Mouse (Mus musculus) hindbrain, postnatal 0 days (tissue): ENCODE measurements around the gene Apba2. TPM values are rescaled to one million over a fixed set of nuclear protein-coding genes. Genes with fewer than 3 reads are reported as not detected.

ENCODE experiments used
- ATAC-seq: fragments of 200-750 bp; cut with Nextera tagmentation; 2 replicates; pipeline ENCODE4 v1.8.0; 2017; ENCODE audit warnings: mild to moderate bottlenecking, moderate TSS enrichment, moderate library complexity
- DNase-seq: peaks from one replicate; pipeline ENCODE4 v3.0.0-alpha.2; 2015; ENCODE audit warnings: low spot score
- H3K27ac ChIP-seq: fragments of 300-500 bp; sonication (generic); 2 replicates; pipeline ENCODE4 v1.5.1; 2014; ENCODE audit warnings: mild to moderate bottlenecking
- H3K27me3 ChIP-seq: fragments of 300-500 bp; sonication (generic); 2 replicates; pipeline ENCODE4 v1.6.1; 2014; ENCODE audit warnings: low read length, mixed read lengths; ENCODE audit not compliant: insufficient read depth
- H3K36me3 ChIP-seq: fragments of 300-500 bp; sonication (generic); 2 replicates; pipeline ENCODE4 v1.6.1; 2014; ENCODE audit warnings: low read length, mixed read lengths; ENCODE audit not compliant: insufficient read depth
- H3K4me1 ChIP-seq: fragments of 300-500 bp; sonication (generic); 2 replicates; pipeline ENCODE4 v1.6.1; 2014; ENCODE audit warnings: antibody characterized with exemption, low read length, mixed read lengths; ENCODE audit not compliant: insufficient read depth
- H3K4me2 ChIP-seq: fragments of 300-500 bp; sonication (generic); 2 replicates; pipeline ENCODE4 v1.6.1; 2014; ENCODE audit warnings: low read depth, mild to moderate bottlenecking, low read length, moderate library complexity, mixed read lengths
- H3K4me3 ChIP-seq: fragments of 300-500 bp; sonication (generic); 2 replicates; pipeline ENCODE4 v1.5.1; 2014; ENCODE audit warnings: low read length
- H3K9ac ChIP-seq: fragments of 300-500 bp; sonication (generic); replicated peaks from 2 replicates; pipeline ENCODE4 v1.6.1; 2014; ENCODE audit warnings: mild to moderate bottlenecking, low read length, moderate library complexity, mixed read lengths
- H3K9me3 ChIP-seq: fragments of 300-500 bp; sonication (generic); 2 replicates; pipeline ENCODE4 v1.6.1; 2016; ENCODE audit warnings: low read length, mixed read lengths
- CTCF ChIP-seq: IDR thresholded peaks from 2 replicates; pipeline ENCODE4 v1.5.1; 2016; ENCODE audit warnings: antibody characterized with exemption, control low read depth, low read depth
- WGBS: fragments of 180-500 bp; shearing (Covaris S2); extraction: QIAGEN DNeasy Blood & Tissue Kit; methylation state at CpG from one replicate; pipeline ENCODE4 v1.1.7; 2014; 5-methylcytosine and 5-hydroxymethylcytosine counted together
- polyA plus RNA-seq: library from polyadenylated mRNA; unstranded; fragments of >200 nt; fragmentation: Nextera tagmentation; extraction: Ambion mirVana; gene quantifications from 2 replicates; pipeline ENCODE4 v1.2.1, GENCODE M21; 2015
- total RNA-seq: library from RNA; depleted of rRNA; stranded (reverse); fragments of >200 nt; gene quantifications from 2 replicates; pipeline ENCODE4 v1.2.3, GENCODE M21; 2014

Gene Apba2
- total and polyA plus RNA-seq, 2 experiments from 2014 or later = 180 to 474 TPM

DNA sequence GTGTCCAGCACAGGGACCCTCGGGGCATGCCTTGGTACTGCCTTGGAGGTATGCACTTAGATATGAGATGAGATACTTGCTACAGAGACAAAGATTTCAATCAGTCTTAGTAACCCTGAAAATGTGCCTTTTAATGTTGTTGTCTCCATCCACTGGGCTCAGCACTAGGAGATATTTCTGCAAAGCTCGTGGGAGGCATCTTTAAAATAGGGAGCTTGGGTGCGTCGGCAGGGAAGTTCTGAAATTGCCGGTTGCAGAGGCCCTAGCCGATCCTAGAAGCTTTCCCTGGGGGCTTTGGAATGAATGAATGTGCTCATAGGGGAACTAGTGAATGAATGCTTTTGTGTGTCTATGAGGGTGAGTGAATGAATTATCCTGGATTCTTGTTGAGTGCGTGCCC, 242.1 kb downstream of the Apba2 start:
- H3K4me2 ChIP-seq = no peak overlapping the region
- H3K9ac ChIP-seq = no peak overlapping the region
- 89% methylated on average over 7 of the region's 7 CpGs for WGBS
- no peaks in the 10 kb centered on the region for H3K9me3 ChIP-seq
- no peaks in the 10 kb centered on the region for H3K4me1 ChIP-seq
- no peak for DNase-seq
- no peak overlapping the region for H3K27ac ChIP-seq
- no peak overlapping the region for H3K4me3 ChIP-seq
- no peak for ATAC-seq
- no peaks in the 10 kb centered on the region for H3K27me3 ChIP-seq
- TF ChIP-seq CTCF = no peak
- H3K36me3 ChIP-seq = peaks cover 32% of the 10 kb centered on the region; the same call in 1 of the 2 replicates

DNA sequence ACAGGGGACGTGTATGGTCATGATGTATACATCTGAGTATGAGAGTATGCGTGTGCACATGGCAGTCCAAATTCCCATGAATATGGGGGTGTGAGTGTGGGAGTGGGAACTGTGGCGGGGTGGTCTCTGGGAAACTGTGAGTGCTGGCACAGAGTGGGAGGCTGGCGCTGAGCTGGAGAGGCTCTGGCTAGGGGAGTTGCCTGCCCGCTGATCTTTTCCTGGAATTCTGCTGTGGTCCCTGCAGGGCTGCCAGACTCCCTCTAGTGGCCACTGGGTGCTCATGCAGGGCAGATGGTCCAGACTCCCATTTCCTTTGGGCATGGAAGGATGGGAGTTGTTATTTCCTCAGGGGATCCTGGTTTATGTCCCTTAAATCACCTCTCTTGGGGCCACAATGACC, 250.0 kb downstream of the Apba2 start:
- H3K27ac ChIP-seq = no peak overlapping the region
- H3K4me3 ChIP-seq = no peak overlapping the region
- 26% methylated on average over 4 of the region's 5 CpGs for WGBS
- H3K4me2 ChIP-seq = no peak overlapping the region
- peaks cover 12% of the 10 kb centered on the region; the same call in 1 of the 2 replicates for H3K36me3 ChIP-seq
- peak; percentile 85 for ATAC-seq
- no peaks in the 10 kb centered on the region for H3K4me1 ChIP-seq
- no peaks in the 10 kb centered on the region for H3K27me3 ChIP-seq
- TF ChIP-seq CTCF = peak; percentile 97
- DNase-seq = peak; percentile 89
- no peak overlapping the region for H3K9ac ChIP-seq
- H3K9me3 ChIP-seq = no peaks in the 10 kb centered on the region

DNA sequence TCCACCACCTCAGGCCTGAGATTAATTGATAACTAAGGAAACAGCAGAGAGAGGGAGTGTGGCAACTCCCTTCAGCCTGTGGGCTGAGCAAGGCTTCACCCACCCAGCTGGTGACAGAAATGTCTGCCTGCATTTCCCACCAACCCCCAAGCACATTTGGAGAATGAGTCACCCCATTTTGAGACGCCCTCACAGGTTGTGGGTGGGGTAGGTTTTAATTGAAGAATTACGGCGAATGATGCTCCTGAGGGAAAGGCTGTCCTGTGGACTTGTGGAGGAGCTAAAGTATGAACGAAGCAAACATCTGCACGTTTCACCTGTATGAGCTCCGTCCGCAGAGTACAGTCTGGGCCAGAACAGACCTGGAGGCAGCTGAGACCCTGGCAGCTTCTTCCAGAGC, 250.6 kb downstream of the Apba2 start:
- Histone ChIP-seq H3K36me3 (peaks cover 12% of the 10 kb centered on the region; the same call in 1 of the 2 replicates), H3K4me2 (no peak overlapping the region), H3K9me3 (no peaks in the 10 kb centered on the region), H3K4me1 (no peaks in the 10 kb centered on the region), H3K27ac (no peak overlapping the region), H3K9ac (no peak overlapping the region), H3K27me3 (no peaks in the 10 kb centered on the region), H3K4me3 (no peak overlapping the region)
- no peak for DNase-seq
- no peak for ATAC-seq
- WGBS = 91% methylated on average over 7 of the region's 7 CpGs
- no peak for TF ChIP-seq CTCF

DNA sequence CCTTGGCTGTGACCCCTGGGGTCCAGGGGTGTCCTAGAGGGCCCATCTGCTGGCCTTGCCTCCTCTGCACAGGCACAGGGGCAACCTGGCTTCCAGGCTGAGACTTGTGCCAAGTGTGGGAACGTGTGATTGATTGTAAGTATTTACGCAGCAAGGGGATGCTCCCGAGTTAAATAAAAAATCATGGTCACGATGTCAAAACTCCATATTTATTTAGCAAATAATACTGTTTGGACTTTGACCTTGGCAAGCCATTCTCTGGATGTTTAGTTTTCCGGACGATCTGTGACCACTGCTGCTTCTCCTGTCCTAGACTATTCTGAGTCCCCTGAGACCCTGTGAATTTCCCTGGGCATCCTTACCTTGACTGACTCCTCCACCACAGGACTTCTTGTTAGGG, 252.2 kb downstream of the Apba2 start:
- H3K9ac ChIP-seq = no peak overlapping the region
- ATAC-seq (no peak), DNase-seq (no peak)
- TF ChIP-seq CTCF = no peak
- no peak overlapping the region for H3K4me2 ChIP-seq
- H3K36me3 ChIP-seq = peaks cover 8% of the 10 kb centered on the region; the same call in 1 of the 2 replicates
- H3K4me1 ChIP-seq = no peaks in the 10 kb centered on the region
- H3K27ac ChIP-seq = no peak overlapping the region
- H3K27me3 ChIP-seq = no peaks in the 10 kb centered on the region
- WGBS = 74% methylated on average over 6 of the region's 6 CpGs
- no peaks in the 10 kb centered on the region for H3K9me3 ChIP-seq
- H3K4me3 ChIP-seq = no peak overlapping the region

DNA sequence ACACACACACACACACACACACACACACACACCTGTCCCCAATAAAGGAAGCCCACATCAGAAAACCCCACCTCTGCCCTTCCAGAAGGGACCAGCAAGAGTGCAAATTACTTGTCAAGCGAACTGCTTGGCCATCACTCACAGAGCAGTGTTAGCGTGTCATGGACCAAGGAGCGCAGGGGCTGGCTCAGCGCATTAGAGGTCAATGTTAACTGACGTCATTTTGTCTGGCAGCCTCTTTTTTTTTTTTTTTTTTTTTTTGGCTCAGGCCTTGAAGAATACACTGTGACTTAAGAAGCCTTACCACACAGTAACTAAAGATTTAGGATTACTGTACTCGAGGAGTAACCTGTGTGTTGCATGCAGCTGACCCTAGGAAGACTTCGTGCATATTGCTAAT, 252.7 kb downstream of the Apba2 start:
- no peak overlapping the region for H3K27ac ChIP-seq

DNA sequence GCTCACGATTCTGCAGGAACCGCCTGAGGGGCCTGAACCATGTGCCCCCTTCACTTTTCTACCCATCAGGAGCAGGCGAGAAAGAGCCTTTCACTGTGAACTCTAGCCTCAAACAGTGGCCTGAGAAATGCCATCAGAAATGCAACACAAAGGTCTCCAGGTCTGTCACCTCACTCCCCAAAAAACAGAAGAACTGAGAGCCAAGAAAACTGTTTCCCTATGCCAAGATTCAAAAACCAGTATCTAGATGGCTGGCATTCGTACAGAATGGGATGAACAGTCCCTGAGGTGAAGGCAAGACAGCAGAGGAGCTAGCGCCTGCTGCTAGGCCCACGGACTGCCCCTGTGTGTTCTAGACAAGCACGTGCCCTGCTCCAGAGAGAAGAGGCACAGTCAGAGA, 253.6 kb downstream of the Apba2 start:
- no peak for TF ChIP-seq CTCF
- no peak for ATAC-seq
- no peak overlapping the region; the same call in 1 of the 2 replicates for H3K27ac ChIP-seq
- no peaks in the 10 kb centered on the region for H3K9me3 ChIP-seq
- H3K4me3 ChIP-seq = no peak overlapping the region
- WGBS = 75% methylated on average over 7 of the region's 7 CpGs
- peaks cover 12% of the 10 kb centered on the region; the same call in 1 of the 2 replicates for H3K36me3 ChIP-seq
- no peak overlapping the region for H3K4me2 ChIP-seq
- no peaks in the 10 kb centered on the region for H3K4me1 ChIP-seq
- no peaks in the 10 kb centered on the region for H3K27me3 ChIP-seq
- no peak for DNase-seq
- H3K9ac ChIP-seq = no peak overlapping the region

More for the DNA sequence above, 252.7 kb downstream of the Apba2 start:
- H3K27me3 ChIP-seq = no peaks in the 10 kb centered on the region
- H3K4me2 ChIP-seq = no peak overlapping the region
- no peak overlapping the region for H3K9ac ChIP-seq
- H3K4me1 ChIP-seq = no peaks in the 10 kb centered on the region
- H3K36me3 ChIP-seq = peaks cover 12% of the 10 kb centered on the region; the same call in 1 of the 2 replicates
- DNase-seq (no peak), ATAC-seq (no peak)
- TF ChIP-seq CTCF = no peak
- no peak overlapping the region for H3K4me3 ChIP-seq
- no peaks in the 10 kb centered on the region for H3K9me3 ChIP-seq
- 77% methylated on average over 7 of the region's 7 CpGs for WGBS

DNA sequence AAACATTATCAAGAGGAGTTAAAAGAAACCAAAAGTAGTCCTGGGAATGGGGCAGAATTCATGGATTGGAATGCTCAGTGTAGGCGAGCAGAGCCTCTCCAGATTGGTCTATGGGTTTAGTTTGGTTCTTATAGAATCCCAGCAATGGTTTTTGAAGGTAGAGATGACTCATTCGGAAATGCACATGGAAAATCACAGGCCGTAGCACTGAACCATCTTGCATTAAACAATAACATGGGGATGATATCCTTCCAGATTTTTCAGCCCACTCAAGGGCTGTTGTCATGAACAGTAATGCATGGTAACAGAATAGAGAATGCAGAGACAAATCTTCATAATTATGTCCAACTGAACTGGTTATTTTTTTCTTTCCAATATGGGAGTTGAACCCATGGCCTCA, 264.1 kb downstream of the Apba2 start:
- DNase-seq = no peak
- no peak for ATAC-seq
- no peak overlapping the region for H3K27ac ChIP-seq
- 89% methylated on average over 3 of the region's 3 CpGs for WGBS
- H3K27me3 ChIP-seq = no peaks in the 10 kb centered on the region
- no peak for TF ChIP-seq CTCF
- no peak overlapping the region for H3K4me3 ChIP-seq
- H3K9me3 ChIP-seq = no peaks in the 10 kb centered on the region
- no peaks in the 10 kb centered on the region for H3K36me3 ChIP-seq
- H3K4me2 ChIP-seq = no peak overlapping the region
- no peak overlapping the region for H3K9ac ChIP-seq
- H3K4me1 ChIP-seq = no peaks in the 10 kb centered on the region
